Mouse (Mus musculus): ENCODE results near the gene Vmn1r169.
"Not testable (repeated sequence)": the region's sequence is repeated elsewhere in the genome, so short reads cannot be mapped to it uniquely, and the experiment has no call there.

The Vmn1r169 gene

DNA sequence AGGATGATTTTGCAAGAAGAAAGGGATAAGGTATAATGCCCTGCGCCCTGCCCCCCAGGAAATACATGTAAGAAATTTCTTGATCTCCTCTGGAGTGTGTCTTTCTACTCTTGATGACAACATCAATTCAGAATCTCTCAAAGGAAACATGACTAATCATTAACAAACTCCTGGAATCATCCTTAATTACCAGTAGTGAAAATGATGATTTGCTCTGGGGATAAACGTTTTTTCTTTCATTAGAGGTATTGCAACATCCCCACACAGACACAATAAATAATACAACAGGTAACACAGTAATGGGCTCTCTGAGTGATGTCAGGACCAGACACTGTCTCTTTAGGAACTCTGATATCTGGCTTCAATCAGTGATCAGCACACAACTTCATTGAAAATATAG lies at the start of gene Vmn1r169:
Gene Vmn1r169 (plus strand): TSS at position 301 of the 400 bp plus-strand sequence.
- not testable (repeated sequence) for DNase-seq (ENCODE audit: extremely low read depth, low read depth, low spot score)

DNA sequence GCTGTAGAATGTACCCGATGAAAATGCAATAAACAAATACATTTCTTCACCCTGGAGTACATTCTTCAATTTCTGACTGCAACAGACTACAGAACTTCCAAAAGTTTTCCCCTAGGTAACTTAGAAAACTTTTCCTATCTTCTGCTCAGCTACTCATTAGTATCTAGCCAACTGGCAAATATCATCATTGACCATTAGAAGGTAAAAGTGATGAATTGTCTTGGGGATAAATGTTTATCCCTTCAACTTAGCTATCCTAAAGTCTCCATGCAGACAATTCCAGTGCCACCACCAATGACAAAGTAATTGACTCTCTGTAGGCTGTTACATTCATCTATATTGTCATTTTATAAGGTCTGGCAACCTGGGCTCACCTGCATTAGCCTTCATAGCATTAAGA lies 35.9 kb upstream of the Vmn1r169 start, which contains the start of gene Vmn1r168:
Gene Vmn1r168 (plus strand): TSS at position 301 of the 400 bp plus-strand sequence.
- DNase-seq (ENCODE audit: extremely low read depth, low read depth, low spot score): not testable (repeated sequence)

DNA sequence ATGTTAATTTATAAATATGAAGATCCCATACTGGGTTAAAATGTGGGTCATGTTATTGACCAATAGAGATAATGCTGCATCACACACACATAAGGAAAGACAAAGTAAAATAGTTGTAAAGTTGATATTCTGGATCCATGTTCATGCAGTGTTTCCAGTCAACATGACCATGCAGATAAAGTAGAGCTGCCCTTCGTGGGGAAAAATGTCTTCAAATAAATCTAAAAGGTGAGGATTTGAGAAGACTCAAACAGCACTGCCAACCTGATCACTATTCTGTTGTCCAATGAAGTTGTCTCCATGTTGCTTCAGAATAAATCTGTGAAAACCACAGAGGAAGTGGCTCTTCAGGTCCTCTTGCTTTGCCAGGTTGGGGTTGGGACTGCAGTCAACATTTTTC lies 30.5 kb downstream of the Vmn1r169 start, which contains the start of gene Vmn1r170:
Gene Vmn1r170 (plus strand): TSS at position 301 of the 400 bp plus-strand sequence.
- not testable (repeated sequence) for DNase-seq (ENCODE audit: extremely low read depth, low read depth, low spot score)
